Mouse (Mus musculus): Measurements from ENCODE around the gene Spon1.

DNA sequence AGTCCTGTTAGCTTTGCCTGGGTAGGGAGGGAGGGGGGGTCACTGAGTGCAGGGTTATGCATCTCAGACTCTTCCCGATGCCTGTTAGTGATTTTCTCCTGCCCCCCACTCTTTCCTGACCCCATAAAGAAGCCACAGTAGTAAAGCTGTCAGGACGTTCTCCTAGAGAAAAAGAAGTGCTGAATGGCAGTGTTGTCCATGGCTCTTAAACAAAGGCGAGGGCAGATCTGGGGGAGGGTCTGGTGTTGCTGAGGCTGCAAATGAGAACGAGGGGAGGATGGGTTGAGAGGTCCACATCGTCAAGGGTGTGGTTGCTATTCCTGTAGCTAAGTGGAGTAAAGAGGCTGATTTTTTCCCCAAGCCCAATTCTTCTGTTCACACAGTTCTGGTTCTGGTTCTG, 21.8 kb upstream of the Spon1 start:
- no peak for TF ChIP-seq HCFC1 (IDR thresholded peaks at IDR 0.05; ENCODE audit: low read depth, low read length)
- no peak for TF ChIP-seq MAZ (IDR thresholded peaks at IDR 0.05; ENCODE audit: low read depth, low read length)
- no peak for TF ChIP-seq ZNF384 (IDR thresholded peaks at IDR 0.05; ENCODE audit: low read depth, low read length)
- no peak for TF ChIP-seq EP300 (IDR thresholded peaks at IDR 0.05; ENCODE audit: low read length)
